In the genomic region with DNA sequence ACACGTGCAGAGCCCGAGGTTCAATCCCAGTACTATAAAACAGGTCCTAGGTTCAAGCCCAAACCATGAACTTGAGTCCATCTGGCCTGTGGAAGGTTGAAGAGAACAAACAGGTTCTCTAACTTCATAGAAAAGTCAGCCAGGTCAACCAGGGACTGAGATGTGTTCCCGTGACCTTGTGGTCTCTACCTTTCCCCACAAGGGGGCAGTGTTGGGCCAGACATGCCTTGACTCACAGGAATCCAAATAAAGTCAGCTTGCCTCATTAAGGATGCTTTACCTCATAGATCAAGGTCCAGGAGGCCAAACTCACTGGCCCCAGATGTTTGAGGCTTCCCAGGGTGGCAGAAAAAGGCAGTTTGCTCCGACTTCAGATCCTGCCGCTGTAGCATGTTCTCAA, we compare ENCODE assay signal across 9 mouse cellular contexts. TPM values are rescaled to one million over a fixed set of nuclear protein-coding genes. Genes with fewer than 3 reads are reported as not detected.
DNase-seq lines count a peak whose midpoint lies in the region; ATAC-seq and TF ChIP-seq lines count a peak whose summit lies in the region.
"Had no signal": no experiment of that assay in that cellular context is flagged by ENCODE, and none has a peak within 500 bp of the region (broad histone marks: within the 10 kb centered on the region; RNA-seq: fewer than 3 reads in every experiment).

No protein-coding gene starts in this region.

- ATAC-seq in hindbrain, embryonic 11.5 days (ENCODE audit: low FRiP score): no peak
- ATAC-seq in hindbrain, embryonic 13.5 days (ENCODE audit: low FRiP score): no peak
- no peak for ATAC-seq in neural tube, embryonic 11.5 days (ENCODE audit: insufficient read depth, low FRiP score, low TSS enrichment)

- no peak overlapping the region for H3K4me3 ChIP-seq in hindbrain, embryonic 11.5 days (ENCODE audit: low read depth, low read length)
- no peak overlapping the region for H3K4me3 ChIP-seq in hindbrain, embryonic 13.5 days
- no peak overlapping the region for H3K4me3 ChIP-seq in neural tube, embryonic 11.5 days (ENCODE audit: low read depth, low read length)
- H3K4me3 ChIP-seq in thymus, adult 2 months (ENCODE audit: control insufficient read depth, insufficient read depth, low read length): no peak overlapping the region
- H3K4me3 ChIP-seq: erythroblast, embryonic 14.5 days had no signal

- no peaks in the 10 kb centered on the region for H3K9me3 ChIP-seq in hindbrain, embryonic 11.5 days (ENCODE audit: control insufficient read depth, low read length)
- H3K9me3 ChIP-seq in hindbrain, embryonic 13.5 days: no peaks in the 10 kb centered on the region
- no peaks in the 10 kb centered on the region for H3K9me3 ChIP-seq in neural tube, embryonic 11.5 days (ENCODE audit: control insufficient read depth, low read length)

- intact Hi-C loops in left cerebral cortex, postnatal 36 days (cut with DNase I): loop anchor here (1.0 to 5.0 kb wide), 2 partner anchors 30 to 69 kb away; partner anchors contain the start of gene Sec14l2

- DNase-seq in hindbrain, embryonic 11.5 days (ENCODE audit: low spot score): peak; percentile 88
- peak; percentile 86 for DNase-seq in adrenal gland, postnatal 10 days
- DNase-seq in embryo, embryonic 11.5 days (ENCODE audit: low read depth, low spot score): peak; percentile 65
- peak; percentile 84 for DNase-seq in induced T-regulatory cell, adult 2 months (ENCODE audit: low read depth)
- peak; percentile 42 to 66 for DNase-seq in left cerebral cortex, postnatal 36 days (ENCODE audit: low spot score in 2 of 2)
- peak; percentile 74 for DNase-seq in neural tube, embryonic 11.5 days (ENCODE audit: low spot score)
- peak; percentile 58 for DNase-seq in thymus, adult 2 months

- H3K27me3 ChIP-seq in hindbrain, embryonic 11.5 days (ENCODE audit: control insufficient read depth, insufficient read depth, low read length): no peaks in the 10 kb centered on the region
- no peaks in the 10 kb centered on the region for H3K27me3 ChIP-seq in hindbrain, embryonic 13.5 days
- H3K27me3 ChIP-seq in neural tube, embryonic 11.5 days (ENCODE audit: control insufficient read depth, insufficient read depth, low read length): no peaks in the 10 kb centered on the region
- no peaks in the 10 kb centered on the region for H3K27me3 ChIP-seq in thymus, adult 2 months (ENCODE audit: control insufficient read depth, insufficient read depth, low read length)

- 16% methylated on average over 5 of the region's 5 CpGs for WGBS in hindbrain, embryonic 11.5 days
- WGBS in hindbrain, embryonic 13.5 days: 18% methylated on average over 5 of the region's 5 CpGs
- 21% methylated on average over 5 of the region's 5 CpGs for WGBS in neural tube, embryonic 11.5 days
- WGBS in thymus, adult 2 months: 33% methylated on average over 5 of the region's 5 CpGs

- H3K36me3 ChIP-seq in hindbrain, embryonic 11.5 days (ENCODE audit: control insufficient read depth, insufficient read depth, low read length): no peaks in the 10 kb centered on the region
- H3K36me3 ChIP-seq in hindbrain, embryonic 13.5 days: no peaks in the 10 kb centered on the region
- H3K36me3 ChIP-seq in neural tube, embryonic 11.5 days (ENCODE audit: control insufficient read depth, insufficient read depth, low read length): no peaks in the 10 kb centered on the region
- no peaks in the 10 kb centered on the region for H3K36me3 ChIP-seq in thymus, adult 2 months (ENCODE audit: control insufficient read depth, insufficient read depth, low read length)

- no peak overlapping the region for H3K9ac ChIP-seq in hindbrain, embryonic 11.5 days (ENCODE audit: low read depth, low read length)
- H3K9ac ChIP-seq in hindbrain, embryonic 13.5 days: no peak overlapping the region
- H3K9ac ChIP-seq in neural tube, embryonic 11.5 days (ENCODE audit: low read length): no peak overlapping the region

- TF ChIP-seq POLR2A in thymus, adult 2 months (IDR thresholded peaks at IDR 0.05; ENCODE audit: control insufficient read depth, extremely low read depth, insufficient read depth, low read length, poor library complexity): no peak

- TF ChIP-seq CTCF in thymus, adult 2 months (IDR thresholded peaks at IDR 0.05; ENCODE audit: borderline replicate concordance, control insufficient read depth, extremely low read depth, insufficient read depth, low read length, poor library complexity): peak; percentile 40; the same call in 1 of the 2 replicates

- H3K27ac ChIP-seq in hindbrain, embryonic 11.5 days (ENCODE audit: low read depth, low read length): no peak overlapping the region
- no peak overlapping the region for H3K27ac ChIP-seq in hindbrain, embryonic 13.5 days
- H3K27ac ChIP-seq in neural tube, embryonic 11.5 days (ENCODE audit: low read depth, low read length): no peak overlapping the region
- H3K27ac ChIP-seq in thymus, adult 2 months (ENCODE audit: control insufficient read depth, insufficient read depth, low read length): no peak overlapping the region

- H3K4me2 ChIP-seq in hindbrain, embryonic 11.5 days (replicated peaks; ENCODE audit: low read depth, low read length): no peak overlapping the region
- no peak overlapping the region for H3K4me2 ChIP-seq in hindbrain, embryonic 13.5 days
- H3K4me2 ChIP-seq in neural tube, embryonic 11.5 days (ENCODE audit: low read depth): no peak overlapping the region

- H3K4me1 ChIP-seq in hindbrain, embryonic 11.5 days (replicated peaks; ENCODE audit: control insufficient read depth, insufficient read depth, low read length): no peaks in the 10 kb centered on the region
- H3K4me1 ChIP-seq in hindbrain, embryonic 13.5 days (replicated peaks): no peaks in the 10 kb centered on the region
- H3K4me1 ChIP-seq in neural tube, embryonic 11.5 days (ENCODE audit: control insufficient read depth, insufficient read depth, low read length): no peaks in the 10 kb centered on the region
- no peaks in the 10 kb centered on the region for H3K4me1 ChIP-seq in thymus, adult 2 months (replicated peaks; ENCODE audit: control insufficient read depth, insufficient read depth, low read length)

RNA-seq across cellular contexts. Expression of gene Sec14l3, which starts 11.1 kb away (rescaled TPM):
- not detected in 2 replicates for polyA plus RNA-seq in hindbrain, embryonic 11.5 days (2014; fragmentation: Nextera tagmentation; extraction: Ambion mirVana)
- 0.08 and 0.35 TPM in 2 replicates for polyA plus RNA-seq in hindbrain, embryonic 13.5 days (2015; fragmentation: Nextera tagmentation; extraction: Ambion mirVana)
- total RNA-seq in adrenal gland, postnatal 10 days (2021): under 1 TPM; 0.27 to 0.36 TPM
- 1 to 10 TPM in 1 of 2 experiments, under 1 TPM in 1; 0.52 to 1.5 TPM for total RNA-seq in left cerebral cortex, postnatal 36 days (2021)
- not detected in 2 replicates for polyA plus RNA-seq in neural tube, embryonic 11.5 days (2014; fragmentation: Nextera tagmentation; extraction: Ambion mirVana)
- polyA plus RNA-seq in thymus, adult 2 months (2012; rRNA removed): 0.49 and 0.52 TPM in 2 replicates
- polyA plus RNA-seq: erythroblast, embryonic 14.5 days had no signal

RNA-seq across cellular contexts. Expression of gene Sec14l4, which starts 22.3 kb away (rescaled TPM):
- polyA plus RNA-seq in hindbrain, embryonic 11.5 days (2014; fragmentation: Nextera tagmentation; extraction: Ambion mirVana): not detected in 2 replicates
- polyA plus RNA-seq in hindbrain, embryonic 13.5 days (2015; fragmentation: Nextera tagmentation; extraction: Ambion mirVana): not detected in 2 replicates
- total RNA-seq in adrenal gland, postnatal 10 days (2021): 10 to 100 TPM; 10.6 to 17.1 TPM
- not detected for total RNA-seq in left cerebral cortex, postnatal 36 days (2021)
- polyA plus RNA-seq in neural tube, embryonic 11.5 days (2014; fragmentation: Nextera tagmentation; extraction: Ambion mirVana): not detected in 2 replicates
- polyA plus RNA-seq in thymus, adult 2 months (2012; rRNA removed): 0.44 and 0.85 TPM in 2 replicates
- polyA plus RNA-seq: erythroblast, embryonic 14.5 days had no signal

RNA-seq across cellular contexts. Expression of gene Mtfp1, which starts 41.7 kb away (rescaled TPM):
- 5.7 and 6.2 TPM in 2 replicates for polyA plus RNA-seq in hindbrain, embryonic 11.5 days (2014; fragmentation: Nextera tagmentation; extraction: Ambion mirVana)
- 5.7 and 6.2 TPM in 2 replicates for polyA plus RNA-seq in hindbrain, embryonic 13.5 days (2015; fragmentation: Nextera tagmentation; extraction: Ambion mirVana)
- 10 to 100 TPM; 24.4 to 34.6 TPM for total RNA-seq in adrenal gland, postnatal 10 days (2021)
- total RNA-seq in left cerebral cortex, postnatal 36 days (2021): 10 to 100 TPM; 90.9 to 94.5 TPM
- 5.9 and 6.7 TPM in 2 replicates for polyA plus RNA-seq in neural tube, embryonic 11.5 days (2014; fragmentation: Nextera tagmentation; extraction: Ambion mirVana)
- 7.0 and 11.6 TPM in 2 replicates for polyA plus RNA-seq in thymus, adult 2 months (2012; rRNA removed)
